Mouse (Mus musculus): ENCODE data around the gene Vac14. TPM values are rescaled to one million over a fixed set of nuclear protein-coding genes. Genes with fewer than 3 reads are reported as not detected.

Vac14 gene
- polyA plus RNA-seq, 1 experiment: 34.3 TPM

- Histone ChIP-seq H3K4me1 (ENCODE audit: control insufficient read depth, insufficient read depth, insufficient read length) (peaks cover 3% of the 10 kb centered on the region; the same call in 1 of the 2 replicates), H3K27ac (ENCODE audit: insufficient read depth, low read length) (no peak overlapping the region), H3K36me3 (ENCODE audit: control insufficient read depth, insufficient read depth, low read length) (no peaks in the 10 kb centered on the region), H3K4me3 (ENCODE audit: extremely low read depth, insufficient read depth, insufficient read length) (peak overlapping the region; percentile 49), H3K27me3 (ENCODE audit: control insufficient read depth, insufficient read depth, low read length) (no peaks in the 10 kb centered on the region)
- DNase-seq (ENCODE audit: low read depth in 1 of 2, low spot score in 2 of 2): no peak
- 28% methylated on average over 14 of the region's 14 CpGs for WGBS
- no peak for TF ChIP-seq CTCF (IDR thresholded peaks at IDR 0.05; ENCODE audit: extremely low read depth, insufficient read depth, insufficient read length, insufficient replicate concordance)
- no peak for TF ChIP-seq POLR2A (IDR thresholded peaks at IDR 0.05; ENCODE audit: low read depth, low read length)
Measured at GRCm38 (mm10) chr8:110617801-110618358, 505 bp upstream of the Vac14 start.

DNA sequence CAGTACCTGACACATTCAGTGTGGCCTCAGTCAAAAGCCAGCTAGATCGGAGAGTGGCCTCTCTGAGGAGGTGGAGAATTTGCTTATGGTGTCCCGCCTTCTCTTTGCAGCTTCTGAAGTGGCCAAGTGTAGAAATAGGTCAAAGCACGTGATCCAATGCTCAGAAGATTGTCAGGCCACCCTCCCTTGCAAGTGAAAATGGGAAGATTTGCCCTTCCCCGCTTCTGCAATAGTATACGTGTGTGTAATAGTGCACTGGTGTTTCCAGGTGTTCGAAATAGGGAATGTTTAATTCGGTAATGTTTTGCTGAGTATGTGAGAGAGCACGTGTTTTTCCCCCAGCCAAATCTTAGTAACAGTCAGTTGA lies 806 bp downstream of the Vac14 start:
- H3K36me3 ChIP-seq (ENCODE audit: control insufficient read depth, insufficient read depth, low read length): no peaks in the 10 kb centered on the region
- TF ChIP-seq POLR2A (IDR thresholded peaks at IDR 0.05; ENCODE audit: low read depth, low read length): no peak
- no peak for TF ChIP-seq CTCF (IDR thresholded peaks at IDR 0.05; ENCODE audit: extremely low read depth, insufficient read depth, insufficient read length, insufficient replicate concordance)
- WGBS: 17% methylated on average over 8 of the region's 8 CpGs
- H3K4me3 ChIP-seq (ENCODE audit: extremely low read depth, insufficient read depth, insufficient read length): peak overlapping the region; percentile 84
- H3K4me1 ChIP-seq (ENCODE audit: control insufficient read depth, insufficient read depth, insufficient read length): peaks cover 3% of the 10 kb centered on the region; the same call in 1 of the 2 replicates
- DNase-seq (ENCODE audit: low read depth in 1 of 2, low spot score in 2 of 2): no peak
- H3K27ac ChIP-seq (ENCODE audit: insufficient read depth, low read length): no peak overlapping the region
- H3K27me3 ChIP-seq (ENCODE audit: control insufficient read depth, insufficient read depth, low read length): no peaks in the 10 kb centered on the region

GRCm38 (mm10) chr8:110619919-110620318 lies 1.5 kb downstream of the Vac14 start:
- H3K4me3 ChIP-seq (ENCODE audit: extremely low read depth, insufficient read depth, insufficient read length): no peak overlapping the region
- DNase-seq (ENCODE audit: low read depth in 1 of 2, low spot score in 2 of 2): no peak
- 86% methylated on average over 5 of the region's 5 CpGs for WGBS
- peaks cover 3% of the 10 kb centered on the region; the same call in 1 of the 2 replicates for H3K4me1 ChIP-seq (ENCODE audit: control insufficient read depth, insufficient read depth, insufficient read length)
- no peak overlapping the region for H3K27ac ChIP-seq (ENCODE audit: insufficient read depth, low read length)
- TF ChIP-seq CTCF (IDR thresholded peaks at IDR 0.05; ENCODE audit: extremely low read depth, insufficient read depth, insufficient read length, insufficient replicate concordance): no peak
- no peak for TF ChIP-seq POLR2A (IDR thresholded peaks at IDR 0.05; ENCODE audit: low read depth, low read length)
- H3K27me3 ChIP-seq (ENCODE audit: control insufficient read depth, insufficient read depth, low read length): no peaks in the 10 kb centered on the region
- H3K36me3 ChIP-seq (ENCODE audit: control insufficient read depth, insufficient read depth, low read length): no peaks in the 10 kb centered on the region

DNA sequence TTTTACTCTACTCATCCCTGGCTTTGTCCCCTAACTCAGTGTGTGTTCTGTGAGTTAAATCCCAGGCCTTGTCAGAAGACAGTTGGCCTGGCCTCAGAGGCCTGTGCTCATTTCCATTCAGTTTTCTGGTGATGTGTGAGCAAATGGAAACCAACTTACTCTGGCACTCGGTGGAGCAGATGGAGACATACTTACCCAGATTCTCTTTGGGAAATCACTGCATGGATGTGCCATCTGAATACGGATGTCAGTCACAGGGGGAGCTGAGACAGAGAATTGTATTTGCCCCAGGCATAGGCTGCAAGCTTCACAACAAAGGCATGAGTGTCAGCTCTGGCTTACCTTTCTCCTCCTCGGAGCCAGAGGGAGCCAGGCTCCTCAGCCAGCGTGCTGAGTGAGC lies 8.0 kb downstream of the Vac14 start:
- WGBS: 92% methylated on average over 4 of the region's 4 CpGs
- no peak for DNase-seq (ENCODE audit: low read depth in 1 of 2, low spot score in 2 of 2)
- Histone ChIP-seq H3K27ac (ENCODE audit: insufficient read depth, low read length) (no peak overlapping the region), H3K4me1 (ENCODE audit: control insufficient read depth, insufficient read depth, insufficient read length) (no peaks in the 10 kb centered on the region), H3K36me3 (ENCODE audit: control insufficient read depth, insufficient read depth, low read length) (no peaks in the 10 kb centered on the region), H3K27me3 (ENCODE audit: control insufficient read depth, insufficient read depth, low read length) (no peaks in the 10 kb centered on the region), H3K4me3 (ENCODE audit: extremely low read depth, insufficient read depth, insufficient read length) (no peak overlapping the region)
- TF ChIP-seq CTCF (IDR thresholded peaks at IDR 0.05; ENCODE audit: extremely low read depth, insufficient read depth, insufficient read length, insufficient replicate concordance) (no peak), POLR2A (IDR thresholded peaks at IDR 0.05; ENCODE audit: low read depth, low read length) (no peak)

- WGBS: 84% methylated on average over 9 of the region's 9 CpGs
- no peak overlapping the region for H3K4me3 ChIP-seq (ENCODE audit: extremely low read depth, insufficient read depth, insufficient read length)
- H3K27me3 ChIP-seq (ENCODE audit: control insufficient read depth, insufficient read depth, low read length): no peaks in the 10 kb centered on the region
- no peaks in the 10 kb centered on the region for H3K4me1 ChIP-seq (ENCODE audit: control insufficient read depth, insufficient read depth, insufficient read length)
- H3K27ac ChIP-seq (ENCODE audit: insufficient read depth, low read length): no peak overlapping the region
- peak in 1 of 2 experiments; percentile 25 for DNase-seq (ENCODE audit: low read depth in 1 of 2, low spot score in 2 of 2)
- no peak for TF ChIP-seq POLR2A (IDR thresholded peaks at IDR 0.05; ENCODE audit: low read depth, low read length)
- no peak for TF ChIP-seq CTCF (IDR thresholded peaks at IDR 0.05; ENCODE audit: extremely low read depth, insufficient read depth, insufficient read length, insufficient replicate concordance)
- H3K36me3 ChIP-seq (ENCODE audit: control insufficient read depth, insufficient read depth, low read length): peaks cover 10% of the 10 kb centered on the region
Measured at GRCm38 (mm10) chr8:110629245-110630063, 11.1 kb downstream of the Vac14 start.

GRCm38 (mm10) chr8:110630079-110630478 lies 11.7 kb downstream of the Vac14 start:
- WGBS: 95% methylated on average over 3 of the region's 3 CpGs
- H3K4me1 ChIP-seq (ENCODE audit: control insufficient read depth, insufficient read depth, insufficient read length): no peaks in the 10 kb centered on the region
- no peaks in the 10 kb centered on the region for H3K27me3 ChIP-seq (ENCODE audit: control insufficient read depth, insufficient read depth, low read length)
- H3K4me3 ChIP-seq (ENCODE audit: extremely low read depth, insufficient read depth, insufficient read length): no peak overlapping the region
- DNase-seq (ENCODE audit: low read depth in 1 of 2, low spot score in 2 of 2): no peak
- no peak overlapping the region for H3K27ac ChIP-seq (ENCODE audit: insufficient read depth, low read length)
- TF ChIP-seq POLR2A (IDR thresholded peaks at IDR 0.05; ENCODE audit: low read depth, low read length) (no peak), CTCF (IDR thresholded peaks at IDR 0.05; ENCODE audit: extremely low read depth, insufficient read depth, insufficient read length, insufficient replicate concordance) (no peak)
- peaks cover 15% of the 10 kb centered on the region for H3K36me3 ChIP-seq (ENCODE audit: control insufficient read depth, insufficient read depth, low read length)
